Mouse (Mus musculus): ENCODE measurements around the gene Papolg.

- TF ChIP-seq POLR2A (IDR thresholded peaks at IDR 0.05; ENCODE audit: borderline replicate concordance, low read depth, low read length) (no peak), CTCF (IDR thresholded peaks at IDR 0.05; ENCODE audit: low read depth, low read length) (no peak)
Observed at GRCm38 (mm10) chr11:23894141-23895059, 653 bp downstream of the Papolg start.
